Mouse (Mus musculus) liver, postnatal 0 days (tissue): ENCODE measurements around the gene Tspan6.

Experiments
- CTCF ChIP-seq: sonication (generic); IDR thresholded peaks from 2 replicates; pipeline ENCODE4 v1.5.1; 2016; ENCODE audit warnings: antibody characterized with exemption, low read depth
- EP300 ChIP-seq: IDR thresholded peaks from 2 replicates; pipeline ENCODE4 v1.6.1; 2016; ENCODE audit warnings: antibody characterized with exemption, low read depth, mild to moderate bottlenecking

- TF ChIP-seq CTCF: no peak
- no peak for TF ChIP-seq EP300
Measured at GRCm38 (mm10) chrX:133921187-133921586, 23.0 kb upstream of the Tspan6 start.
